ENCODE assay signal across 28 mouse cellular contexts in genomic region chr12:86387671-86388270, GRCm38 (mm10). TPM values are rescaled to one million over a fixed set of nuclear protein-coding genes. Genes with fewer than 3 reads are reported as not detected.
DNase-seq lines count a peak whose midpoint lies in the region; ATAC-seq and TF ChIP-seq lines count a peak whose summit lies in the region.
"Had no signal": no experiment of that assay in that cellular context is flagged by ENCODE, and none has a peak within 500 bp of the region (broad histone marks: within the 10 kb centered on the region; RNA-seq: fewer than 3 reads in every experiment).

No protein-coding gene starts in this region.

- H3K27me3 ChIP-seq in hindbrain, embryonic 13.5 days = 0 out of 2 replicates have a peak, but pooled peaks cover 6% of the 10 kb centered on the region
- H3K27me3 ChIP-seq in hindbrain, embryonic 11.5 days (ENCODE audit: control insufficient read depth, insufficient read depth, low read length) = no peaks in the 10 kb centered on the region
- no peaks in the 10 kb centered on the region for H3K27me3 ChIP-seq in hindbrain, embryonic 14.5 days (ENCODE audit: control insufficient read depth, insufficient read depth, low read length)
- H3K27me3 ChIP-seq in midbrain, postnatal 0 days (ENCODE audit: insufficient read depth, low read length) = no peaks in the 10 kb centered on the region
- H3K27me3 ChIP-seq: embryonic facial prominence, embryonic 12.5 days; heart, embryonic 15.5 days; liver, embryonic 13.5 days had no signal

- no peak overlapping the region for H3K4me2 ChIP-seq in hindbrain, embryonic 13.5 days
- no peak overlapping the region for H3K4me2 ChIP-seq in hindbrain, embryonic 11.5 days (replicated peaks; ENCODE audit: low read depth, low read length)
- no peak overlapping the region for H3K4me2 ChIP-seq in hindbrain, embryonic 14.5 days (replicated peaks)
- no peak overlapping the region for H3K4me2 ChIP-seq in midbrain, postnatal 0 days (ENCODE audit: low read depth, low read length, poor library complexity, severe bottlenecking)
- H3K4me2 ChIP-seq: embryonic facial prominence, embryonic 12.5 days; heart, embryonic 15.5 days; liver, embryonic 13.5 days had no signal

- H3K27ac ChIP-seq in hindbrain, embryonic 13.5 days = peak overlapping the region; percentile 66
- no peak overlapping the region for H3K27ac ChIP-seq in hindbrain, embryonic 11.5 days (ENCODE audit: low read depth, low read length)
- H3K27ac ChIP-seq in hindbrain, embryonic 14.5 days = peak overlapping the region; percentile 39; the same call in 1 of the 2 replicates
- no peak overlapping the region for H3K27ac ChIP-seq in midbrain, postnatal 0 days (ENCODE audit: low read depth, low read length)
- H3K27ac ChIP-seq in left cerebral cortex, adult 2 months = no peak overlapping the region
- H3K27ac ChIP-seq: embryonic facial prominence, embryonic 12.5 days; heart, embryonic 10.5 days; heart, embryonic 15.5 days; kidney, postnatal 0 days; liver, embryonic 13.5 days had no signal

- no peak for TF ChIP-seq CTCF in midbrain, postnatal 0 days (IDR thresholded peaks at IDR 0.05)
- TF ChIP-seq CTCF in left cerebral cortex, adult 2 months (IDR thresholded peaks at IDR 0.05) = no peak

- no peaks in the 10 kb centered on the region for H3K9me3 ChIP-seq in hindbrain, embryonic 13.5 days
- no peaks in the 10 kb centered on the region for H3K9me3 ChIP-seq in hindbrain, embryonic 11.5 days (ENCODE audit: control insufficient read depth, low read length)
- no peaks in the 10 kb centered on the region for H3K9me3 ChIP-seq in hindbrain, embryonic 14.5 days (ENCODE audit: control insufficient read depth, low read length)
- no peaks in the 10 kb centered on the region for H3K9me3 ChIP-seq in midbrain, postnatal 0 days (ENCODE audit: low read length)
- H3K9me3 ChIP-seq: embryonic facial prominence, embryonic 12.5 days; heart, embryonic 10.5 days; heart, embryonic 15.5 days; liver, embryonic 13.5 days; megakaryocyte, embryonic 14.5 days had no signal

- 42% methylated on average over 10 of the region's 10 CpGs for WGBS in hindbrain, embryonic 13.5 days
- 59% methylated on average over 10 of the region's 10 CpGs for WGBS in hindbrain, embryonic 11.5 days
- 47% methylated on average over 10 of the region's 10 CpGs for WGBS in hindbrain, embryonic 14.5 days
- 37% methylated on average over 10 of the region's 10 CpGs for WGBS in midbrain, postnatal 0 days

- 0 out of 2 replicates have a peak, but pooled peaks have one; percentile 33 for ATAC-seq in hindbrain, embryonic 13.5 days (ENCODE audit: low FRiP score)
- no peak for ATAC-seq in hindbrain, embryonic 11.5 days (ENCODE audit: low FRiP score)
- no peak for ATAC-seq in hindbrain, embryonic 14.5 days (ENCODE audit: low FRiP score)
- no peak for ATAC-seq in midbrain, postnatal 0 days (ENCODE audit: low FRiP score)
- ATAC-seq: CD4-positive, CD25-positive, alpha-beta regulatory T cell, adult 4 months; lung, postnatal 0 days had no signal

- no peaks in the 10 kb centered on the region for H3K36me3 ChIP-seq in hindbrain, embryonic 13.5 days
- H3K36me3 ChIP-seq in hindbrain, embryonic 11.5 days (ENCODE audit: control insufficient read depth, insufficient read depth, low read length) = no peaks in the 10 kb centered on the region
- no peaks in the 10 kb centered on the region for H3K36me3 ChIP-seq in hindbrain, embryonic 14.5 days (replicated peaks; ENCODE audit: control insufficient read depth, insufficient read depth)
- no peaks in the 10 kb centered on the region for H3K36me3 ChIP-seq in midbrain, postnatal 0 days (ENCODE audit: insufficient read depth, low read length)
- H3K36me3 ChIP-seq: embryonic facial prominence, embryonic 12.5 days; heart, embryonic 10.5 days; heart, embryonic 15.5 days; liver, embryonic 13.5 days had no signal

- DNase-seq in hindbrain, embryonic 11.5 days (ENCODE audit: low spot score) = no peak
- DNase-seq in retina, postnatal 1 day = peak; percentile 50
- no peak for DNase-seq in retina, embryonic 14.5 days (ENCODE audit: low spot score)
- DNase-seq in hindbrain, embryonic 14.5 days (ENCODE audit: low spot score) = no peak
- peak; percentile 59 for DNase-seq in midbrain, postnatal 0 days (ENCODE audit: low spot score)
- DNase-seq in heart, postnatal 14 days = no peak
- no peak for DNase-seq in left cerebral cortex, adult 2 months (ENCODE audit: extremely low spot score in 1 of 2, low spot score in 2 of 2)
- DNase-seq: adrenal gland, postnatal 10 days; cerebellum, adult 11-12 months; cerebellum, adult 9-11 months; embryo, embryonic 11 days; gastrocnemius, postnatal 14 days; heart, postnatal 36 days; kidney, adult 18-20 months; kidney, postnatal 4 days; left cerebral cortex, postnatal 4 days; liver, embryonic 13.5 days; lung, adult 18-20 months; lung, postnatal 4 days had no signal

- H3K4me1 ChIP-seq in hindbrain, embryonic 13.5 days (replicated peaks) = peaks cover 28% of the 10 kb centered on the region
- peaks cover 5% of the 10 kb centered on the region for H3K4me1 ChIP-seq in hindbrain, embryonic 11.5 days (replicated peaks; ENCODE audit: control insufficient read depth, insufficient read depth, low read length)
- peaks cover 19% of the 10 kb centered on the region for H3K4me1 ChIP-seq in hindbrain, embryonic 14.5 days (replicated peaks; ENCODE audit: control insufficient read depth, insufficient read depth, low read length)
- peaks cover 4% of the 10 kb centered on the region; the same call in 1 of the 2 replicates for H3K4me1 ChIP-seq in midbrain, postnatal 0 days (ENCODE audit: insufficient read depth, low read length)
- H3K4me1 ChIP-seq: embryonic facial prominence, embryonic 12.5 days; heart, embryonic 15.5 days; liver, embryonic 13.5 days; megakaryocyte, embryonic 14.5 days had no signal

- H3K4me3 ChIP-seq in hindbrain, embryonic 13.5 days = no peak overlapping the region
- H3K4me3 ChIP-seq in hindbrain, embryonic 11.5 days (ENCODE audit: low read depth, low read length) = no peak overlapping the region
- no peak overlapping the region for H3K4me3 ChIP-seq in hindbrain, embryonic 14.5 days (replicated peaks; ENCODE audit: low read length)
- H3K4me3 ChIP-seq in midbrain, postnatal 0 days (ENCODE audit: low read depth, low read length) = no peak overlapping the region
- H3K4me3 ChIP-seq in left cerebral cortex, adult 2 months = no peak overlapping the region
- H3K4me3 ChIP-seq: embryonic facial prominence, embryonic 12.5 days; heart, embryonic 10.5 days; heart, embryonic 15.5 days; liver, embryonic 13.5 days; megakaryocyte, embryonic 14.5 days had no signal

- H3K9ac ChIP-seq in hindbrain, embryonic 13.5 days = no peak overlapping the region
- no peak overlapping the region for H3K9ac ChIP-seq in hindbrain, embryonic 11.5 days (ENCODE audit: low read depth, low read length)
- H3K9ac ChIP-seq in hindbrain, embryonic 14.5 days = no peak overlapping the region
- H3K9ac ChIP-seq in midbrain, postnatal 0 days (replicated peaks; ENCODE audit: low read length, poor library complexity, severe bottlenecking) = no peak overlapping the region
- H3K9ac ChIP-seq: embryonic facial prominence, embryonic 12.5 days; heart, embryonic 15.5 days; liver, embryonic 13.5 days had no signal

- intact Hi-C loops in heart, postnatal 14 days (cut with DNase I) = no loop called here
- intact Hi-C loops in left cerebral cortex, adult 2 months (cut with DNase I) = no loop called here

RNA-seq across cellular contexts. Expression of gene Esrrb, which starts 26.9 kb away (rescaled TPM):
- 5.3 and 6.7 TPM in 2 replicates for polyA plus RNA-seq in hindbrain, embryonic 13.5 days (2015; fragmentation: Nextera tagmentation; extraction: Ambion mirVana)
- polyA plus RNA-seq in hindbrain, embryonic 11.5 days (2014; fragmentation: Nextera tagmentation; extraction: Ambion mirVana) = 0.78 and 0.91 TPM in 2 replicates
- polyA plus RNA-seq in hindbrain, embryonic 14.5 days (2014; fragmentation: Nextera tagmentation; extraction: Ambion mirVana) = 2.7 and 4.2 TPM in 2 replicates
- total RNA-seq in midbrain, postnatal 0 days (2014; rRNA removed) = 10.1 and 11.6 TPM in 2 replicates
- polyA plus RNA-seq in midbrain, postnatal 0 days (2015; fragmentation: Nextera tagmentation; extraction: Ambion mirVana) = 3.3 and 4.3 TPM in 2 replicates
- total RNA-seq in heart, postnatal 14 days (2021) = 10 to 100 TPM; 10.3 to 15.5 TPM
- 1 to 10 TPM; 1.8 to 2.2 TPM for total RNA-seq in left cerebral cortex, adult 2 months (2021)
- total RNA-seq: granulocyte monocyte progenitor cell, adult 5-6 weeks had no signal
- polyA plus RNA-seq: CD4-positive, CD25-positive, alpha-beta regulatory T cell, adult 4 months; liver, embryonic 13.5 days had no signal

Comparison
In these comparisons a context has a peak if more than half of its experiments do, and no peak if none do; other contexts are left out.
1. H3K27ac ChIP-seq: peak in hindbrain, embryonic 13.5 days (single experiment) and hindbrain, embryonic 14.5 days (single experiment); none in hindbrain, embryonic 11.5 days (single experiment), midbrain, postnatal 0 days (single experiment) and left cerebral cortex, adult 2 months (single experiment).
2. DNase-seq: peak in retina, postnatal 1 day (single experiment) and midbrain, postnatal 0 days (single experiment); none in hindbrain, embryonic 11.5 days (single experiment), retina, embryonic 14.5 days (single experiment), hindbrain, embryonic 14.5 days (single experiment), heart, postnatal 14 days (0 of 2) and left cerebral cortex, adult 2 months (0 of 2).